Mouse (Mus musculus) heart, adult 2 months (tissue): Measurements from ENCODE around the gene Ctdspl.

Experiments used
- CTCF ChIP-seq: fragments of 200-600 bp; IDR thresholded peaks from 2 replicates; pipeline ENCODE4 v1.8.1; 2022; ENCODE audit warnings: antibody characterized with exemption, mild to moderate bottlenecking, moderate library complexity
- POLR2A ChIP-seq: fragments of 200-500 bp; IDR thresholded peaks from 2 replicates; pipeline ENCODE4 v1.6.1; 2011; ENCODE audit warnings: mild to moderate bottlenecking, low read depth, low read length, control low read depth; ENCODE audit not compliant: insufficient read depth

DNA sequence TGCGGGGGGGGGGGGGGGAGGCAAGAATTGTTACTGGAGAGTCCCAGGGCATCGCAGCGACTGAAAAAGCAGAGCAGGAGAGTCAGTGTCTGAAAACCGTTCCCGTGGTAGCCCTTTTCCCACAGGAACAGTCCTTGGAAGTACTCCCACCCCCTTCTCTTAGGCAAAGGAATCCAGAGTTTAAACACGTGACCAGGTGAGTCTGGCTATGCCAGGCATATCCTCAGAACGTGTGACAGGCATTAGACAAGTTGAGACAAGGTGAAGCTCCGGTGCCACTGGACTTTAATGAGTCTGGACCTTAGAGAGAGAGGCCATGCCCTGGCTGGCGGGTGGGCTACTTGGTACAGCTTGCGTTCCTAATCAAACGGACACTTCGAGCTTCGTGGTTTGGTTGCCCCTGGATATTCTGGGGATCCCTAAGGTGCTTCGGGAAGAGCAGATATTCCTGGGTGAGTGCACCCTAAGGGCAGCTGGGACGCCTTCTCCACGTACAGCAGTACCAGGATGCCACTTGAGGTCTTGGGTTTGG, 1.6 kb upstream of the Ctdspl start:
- TF ChIP-seq POLR2A: no peak
- no peak for TF ChIP-seq CTCF
